In genomic region chr17:36961125-36961524, GRCm38 (mm10) we compare ENCODE assay signal across 35 mouse cellular contexts. TPM values are rescaled to one million over a fixed set of nuclear protein-coding genes. Genes with fewer than 3 reads are reported as not detected.
A peak's percentile ranks its signal among the peaks of the same experiment; 100 is the strongest.
DNase-seq lines count a peak whose midpoint lies in the region; ATAC-seq and TF ChIP-seq lines count a peak whose summit lies in the region.
"Had no signal": no experiment of that assay in that cellular context is flagged by ENCODE, and none has a peak within 500 bp of the region (broad histone marks: within the 10 kb centered on the region; RNA-seq: fewer than 3 reads in every experiment).

No protein-coding gene starts in this region.

- H3K9ac ChIP-seq in intestine, postnatal 0 days (ENCODE audit: low read depth, low read length) = no peak overlapping the region
- no peak overlapping the region for H3K9ac ChIP-seq in intestine, embryonic 15.5 days
- H3K9ac ChIP-seq in liver, postnatal 0 days (replicated peaks) = no peak overlapping the region
- H3K9ac ChIP-seq in liver, embryonic 12.5 days = no peak overlapping the region
- H3K9ac ChIP-seq in CH12.LX (ENCODE audit: insufficient read depth, low read depth) = no peak overlapping the region
- H3K9ac ChIP-seq: forebrain, embryonic 15.5 days; heart, embryonic 13.5 days; hindbrain, embryonic 15.5 days; liver, embryonic 15.5 days; lung, embryonic 15.5 days; midbrain, embryonic 15.5 days; neural tube, embryonic 12.5 days had no signal

- WGBS in intestine, postnatal 0 days = 48% methylated on average over 1 of the region's 1 CpGs
- WGBS in intestine, embryonic 15.5 days = 47% methylated on average over 1 of the region's 1 CpGs
- 54% methylated on average over 1 of the region's 1 CpGs for WGBS in liver, postnatal 0 days (ENCODE audit: insufficient replicate concordance)
- 57% methylated on average over 1 of the region's 1 CpGs for WGBS in liver, embryonic 12.5 days (ENCODE audit: insufficient replicate concordance)

- H3K4me2 ChIP-seq in intestine, postnatal 0 days (replicated peaks; ENCODE audit: low read depth) = no peak overlapping the region
- H3K4me2 ChIP-seq in intestine, embryonic 15.5 days (replicated peaks) = no peak overlapping the region
- no peak overlapping the region for H3K4me2 ChIP-seq in liver, postnatal 0 days (ENCODE audit: low read depth, low read length)
- no peak overlapping the region for H3K4me2 ChIP-seq in liver, embryonic 12.5 days
- H3K4me2 ChIP-seq in CH12.LX (ENCODE audit: insufficient read depth, low read depth, poor library complexity, severe bottlenecking) = no peak overlapping the region
- H3K4me2 ChIP-seq: forebrain, embryonic 15.5 days; heart, embryonic 13.5 days; hindbrain, embryonic 15.5 days; liver, embryonic 15.5 days; lung, embryonic 15.5 days; midbrain, embryonic 15.5 days; neural tube, embryonic 12.5 days had no signal

- H3K9me3 ChIP-seq in intestine, postnatal 0 days (ENCODE audit: control insufficient read depth) = no peaks in the 10 kb centered on the region
- no peaks in the 10 kb centered on the region for H3K9me3 ChIP-seq in intestine, embryonic 15.5 days
- no peaks in the 10 kb centered on the region for H3K9me3 ChIP-seq in liver, postnatal 0 days (ENCODE audit: low read length)
- no peaks in the 10 kb centered on the region for H3K9me3 ChIP-seq in liver, embryonic 12.5 days (replicated peaks)
- H3K9me3 ChIP-seq in CH12.LX (replicated peaks; ENCODE audit: low read length) = no peaks in the 10 kb centered on the region
- H3K9me3 ChIP-seq: forebrain, embryonic 15.5 days; heart, embryonic 13.5 days; hindbrain, embryonic 15.5 days; liver, embryonic 15.5 days; lung, embryonic 15.5 days; megakaryocyte, embryonic 14.5 days; midbrain, embryonic 15.5 days; neural tube, embryonic 12.5 days had no signal

- no peak for ATAC-seq in intestine, postnatal 0 days
- no peak for ATAC-seq in intestine, embryonic 15.5 days
- ATAC-seq in liver, postnatal 0 days = no peak
- ATAC-seq in liver, embryonic 12.5 days = no peak
- no peak for ATAC-seq in CD4-positive, CD25-positive, alpha-beta regulatory T cell, adult 4 months
- ATAC-seq: forebrain, embryonic 15.5 days; midbrain, embryonic 15.5 days had no signal

- in situ Hi-C loops in CH12.LX (cut with MboI; ENCODE audit: low pct_ligation_motif_present, low pct_unique_long_range_greater_than_20kb, low sequenced_read_pairs) = no loop called here

- TF ChIP-seq CTCF in intestine, postnatal 0 days (IDR thresholded peaks at IDR 0.05; ENCODE audit: low read depth) = peak; percentile 29
- 0 out of 2 replicates have a peak, but pooled peaks have one; percentile 11 for TF ChIP-seq CTCF in liver, postnatal 0 days (IDR thresholded peaks at IDR 0.05; ENCODE audit: low read depth)
- peak in 1 of 2 experiments; percentile 48; a peak in 2 of 4 replicates for TF ChIP-seq CTCF in CH12.LX (conservative IDR thresholded peaks at IDR 0.05 in 1 of 2, IDR thresholded peaks at IDR 0.05 in 1 of 2; ENCODE audit: low read depth in 2 of 2, low read length in 2 of 2)

- no peak for DNase-seq in liver, postnatal 0 days
- peak; percentile 56 for DNase-seq in 3T3-L1 (ENCODE audit: low read depth, low spot score)
- no peak for DNase-seq in CH12.LX (ENCODE audit: extremely low read depth)
- DNase-seq in embryo, embryonic 10 days (ENCODE audit: low spot score) = no peak
- DNase-seq: adrenal gland, adult 8-10 months; cerebellum, adult 2 months; cerebellum, postnatal 14 days; gastrocnemius, adult 2 months; gastrocnemius, postnatal 36 days; heart, adult 18-20 months; heart, postnatal 10 days; kidney, adult 8-10 months; kidney, postnatal 14 days; left cerebral cortex, postnatal 4 days; lung, postnatal 4 days; right cerebral cortex, postnatal 4 days had no signal

- no peak overlapping the region for H3K4me3 ChIP-seq in intestine, postnatal 0 days (ENCODE audit: low read depth, low read length)
- no peak overlapping the region for H3K4me3 ChIP-seq in intestine, embryonic 15.5 days (replicated peaks)
- H3K4me3 ChIP-seq in liver, postnatal 0 days (ENCODE audit: low read depth, low read length) = no peak overlapping the region
- H3K4me3 ChIP-seq in liver, embryonic 12.5 days = no peak overlapping the region
- no peak overlapping the region for H3K4me3 ChIP-seq in CH12.LX (replicated peaks in 1 of 3; ENCODE audit: low read depth in 2 of 3, low read length in 2 of 3, poor library complexity in 1 of 3)
- H3K4me3 ChIP-seq: forebrain, embryonic 15.5 days; gastrocnemius, adult 2 months; heart, embryonic 13.5 days; hindbrain, embryonic 15.5 days; liver, embryonic 15.5 days; lung, embryonic 15.5 days; megakaryocyte, embryonic 14.5 days; midbrain, embryonic 15.5 days; neural tube, embryonic 12.5 days had no signal

- no peak overlapping the region for H3K27ac ChIP-seq in intestine, postnatal 0 days (ENCODE audit: low read depth, low read length)
- H3K27ac ChIP-seq in intestine, embryonic 15.5 days = no peak overlapping the region
- no peak overlapping the region for H3K27ac ChIP-seq in liver, postnatal 0 days (ENCODE audit: low read depth)
- H3K27ac ChIP-seq in liver, embryonic 12.5 days = no peak overlapping the region
- H3K27ac ChIP-seq in CH12.LX (ENCODE audit: insufficient read depth, low read depth) = no peak overlapping the region
- H3K27ac ChIP-seq: forebrain, embryonic 15.5 days; gastrocnemius, adult 2 months; heart, embryonic 13.5 days; hindbrain, embryonic 15.5 days; liver, embryonic 15.5 days; lung, embryonic 15.5 days; midbrain, embryonic 15.5 days; neural tube, embryonic 12.5 days had no signal

- dilution Hi-C loops in CH12.LX (cut with MboI; ENCODE audit: extremely low pct_ligation_motif_present, extremely low pct_unique_long_range_greater_than_20kb, low sequenced_read_pairs) = no loop called here

- peaks cover 4% of the 10 kb centered on the region; the same call in 1 of the 2 replicates for H3K4me1 ChIP-seq in intestine, postnatal 0 days (replicated peaks; ENCODE audit: control insufficient read depth, insufficient read depth, low read length)
- peaks cover 10% of the 10 kb centered on the region for H3K4me1 ChIP-seq in intestine, embryonic 15.5 days (replicated peaks)
- H3K4me1 ChIP-seq in liver, postnatal 0 days (ENCODE audit: insufficient read depth) = peaks cover 13% of the 10 kb centered on the region
- peaks cover 16% of the 10 kb centered on the region for H3K4me1 ChIP-seq in liver, embryonic 12.5 days
- H3K4me1 ChIP-seq in CH12.LX (ENCODE audit: control insufficient read depth in 1 of 2, insufficient read depth in 2 of 2) = peaks cover 5 to 22% of the 10 kb centered on the region in 2 experiments; a peak in 3 of 4 replicates

- TF ChIP-seq EP300 in liver, postnatal 0 days (IDR thresholded peaks at IDR 0.05; ENCODE audit: low read depth) = no peak
- no peak for TF ChIP-seq EP300 in CH12.LX (IDR thresholded peaks at IDR 0.05; ENCODE audit: low read length)

- no peaks in the 10 kb centered on the region for H3K27me3 ChIP-seq in intestine, postnatal 0 days (replicated peaks; ENCODE audit: control insufficient read depth, insufficient read depth, low read length)
- no peaks in the 10 kb centered on the region for H3K27me3 ChIP-seq in intestine, embryonic 15.5 days (replicated peaks)
- H3K27me3 ChIP-seq in liver, postnatal 0 days (ENCODE audit: insufficient read depth, low read length) = no peaks in the 10 kb centered on the region
- no peaks in the 10 kb centered on the region for H3K27me3 ChIP-seq in liver, embryonic 12.5 days (replicated peaks)
- no peaks in the 10 kb centered on the region for H3K27me3 ChIP-seq in CH12.LX (replicated peaks)
- H3K27me3 ChIP-seq: forebrain, embryonic 15.5 days; heart, embryonic 13.5 days; hindbrain, embryonic 15.5 days; liver, embryonic 15.5 days; lung, embryonic 15.5 days; megakaryocyte, embryonic 14.5 days; midbrain, embryonic 15.5 days; neural tube, embryonic 12.5 days had no signal

- no peak for TF ChIP-seq POLR2A in CH12.LX (IDR thresholded peaks at IDR 0.05; ENCODE audit: low read depth, low read length)

- peaks cover 1% of the 10 kb centered on the region; the same call in 1 of the 2 replicates for H3K36me3 ChIP-seq in intestine, postnatal 0 days (ENCODE audit: control insufficient read depth, insufficient read depth)
- 0 out of 2 replicates have a peak, but pooled peaks cover under 1% of the 10 kb centered on the region for H3K36me3 ChIP-seq in intestine, embryonic 15.5 days
- peaks cover 5% of the 10 kb centered on the region; the same call in 1 of the 2 replicates for H3K36me3 ChIP-seq in liver, postnatal 0 days (replicated peaks; ENCODE audit: insufficient read depth, low read length)
- H3K36me3 ChIP-seq in liver, embryonic 12.5 days = peaks cover 8% of the 10 kb centered on the region
- H3K36me3 ChIP-seq in CH12.LX (replicated peaks in 1 of 2; ENCODE audit: control insufficient read depth in 1 of 2, insufficient read depth in 1 of 2, low read length in 1 of 2) = peaks cover 7 to 27% of the 10 kb centered on the region in 2 experiments
- H3K36me3 ChIP-seq: neural tube, embryonic 12.5 days had no signal

- peak; percentile 4 for TF ChIP-seq RAD21 in CH12.LX (IDR thresholded peaks at IDR 0.05; ENCODE audit: low read depth, low read length)

- H3K79me2 ChIP-seq in CH12.LX (replicated peaks; ENCODE audit: control insufficient read depth, extremely low read depth, insufficient read depth, poor library complexity, severe bottlenecking) = peaks cover 16% of the 10 kb centered on the region

RNA-seq across cellular contexts. Expression of gene Znrd1as, which starts 2.7 kb away (rescaled TPM):
- polyA plus RNA-seq in intestine, postnatal 0 days (2015; fragmentation: Nextera tagmentation; extraction: Ambion mirVana) = 5.6 and 6.4 TPM in 2 replicates
- polyA plus RNA-seq in intestine, embryonic 15.5 days (2015; fragmentation: Nextera tagmentation; extraction: Ambion mirVana) = 6.3 TPM in 2 replicates
- polyA plus RNA-seq in liver, postnatal 0 days (2015; fragmentation: Nextera tagmentation; extraction: Ambion mirVana) = 4.1 and 5.6 TPM in 2 replicates
- polyA plus RNA-seq in liver, embryonic 12.5 days (2016; fragmentation: Nextera tagmentation; extraction: Ambion mirVana) = 3.9 and 5.2 TPM in 2 replicates
- 8.1 and 8.6 TPM in 2 replicates for total RNA-seq in CH12.LX (2012; rRNA removed)
- total RNA-seq in CH12.LX (2014; rRNA removed) = 8.5 and 8.6 TPM in 2 replicates
- polyA plus RNA-seq in CH12.LX (2012; ENCODE audit: insufficient read length, low read depth) = 9.3 and 13.0 TPM in 2 replicates
- polyA plus RNA-seq in CD4-positive, CD25-positive, alpha-beta regulatory T cell, adult 4 months (2017; shearing (Covaris generic)) = 1 to 10 TPM; 5.5 to 8.2 TPM

RNA-seq across cellular contexts. Expression of gene Znrd1, which starts 2.8 kb away (rescaled TPM):
- polyA plus RNA-seq in intestine, postnatal 0 days (2015; fragmentation: Nextera tagmentation; extraction: Ambion mirVana) = 59.1 and 60.1 TPM in 2 replicates
- polyA plus RNA-seq in intestine, embryonic 15.5 days (2015; fragmentation: Nextera tagmentation; extraction: Ambion mirVana) = 69.5 and 76.3 TPM in 2 replicates
- polyA plus RNA-seq in liver, postnatal 0 days (2015; fragmentation: Nextera tagmentation; extraction: Ambion mirVana) = 19.3 and 23.7 TPM in 2 replicates
- polyA plus RNA-seq in liver, embryonic 12.5 days (2016; fragmentation: Nextera tagmentation; extraction: Ambion mirVana) = 32.7 and 33.5 TPM in 2 replicates
- 66.9 and 80.3 TPM in 2 replicates for total RNA-seq in CH12.LX (2012; rRNA removed)
- total RNA-seq in CH12.LX (2014; rRNA removed) = 66.8 and 67.3 TPM in 2 replicates
- 74.5 and 98.1 TPM in 2 replicates for polyA plus RNA-seq in CH12.LX (2012; ENCODE audit: insufficient read length, low read depth)
- polyA plus RNA-seq in CD4-positive, CD25-positive, alpha-beta regulatory T cell, adult 4 months (2017; shearing (Covaris generic)) = 10 to 100 TPM; 67.9 to 82.1 TPM

RNA-seq across cellular contexts. Expression of gene Ppp1r11, which starts 9.6 kb away (rescaled TPM):
- 91.6 and 96.1 TPM in 2 replicates for polyA plus RNA-seq in intestine, postnatal 0 days (2015; fragmentation: Nextera tagmentation; extraction: Ambion mirVana)
- 95.4 and 99.5 TPM in 2 replicates for polyA plus RNA-seq in intestine, embryonic 15.5 days (2015; fragmentation: Nextera tagmentation; extraction: Ambion mirVana)
- polyA plus RNA-seq in liver, postnatal 0 days (2015; fragmentation: Nextera tagmentation; extraction: Ambion mirVana) = 39.9 and 41.7 TPM in 2 replicates
- polyA plus RNA-seq in liver, embryonic 12.5 days (2016; fragmentation: Nextera tagmentation; extraction: Ambion mirVana) = 44.5 and 47.3 TPM in 2 replicates
- total RNA-seq in CH12.LX (2012; rRNA removed) (208 and 209 TPM in 2 replicates), CH12.LX (2014; rRNA removed) (120 and 128 TPM in 2 replicates)
- polyA plus RNA-seq in CH12.LX (2012; ENCODE audit: insufficient read length, low read depth) = 238 and 276 TPM in 2 replicates
- 100 to 1,000 TPM; 196 to 201 TPM for polyA plus RNA-seq in CD4-positive, CD25-positive, alpha-beta regulatory T cell, adult 4 months (2017; shearing (Covaris generic))

RNA-seq across cellular contexts. Expression of gene Rnf39, which starts 18.4 kb away (rescaled TPM):
- polyA plus RNA-seq in intestine, postnatal 0 days (2015; fragmentation: Nextera tagmentation; extraction: Ambion mirVana) = 1.7 and 2.2 TPM in 2 replicates
- 1.7 and 1.8 TPM in 2 replicates for polyA plus RNA-seq in intestine, embryonic 15.5 days (2015; fragmentation: Nextera tagmentation; extraction: Ambion mirVana)
- 0.11 TPM in 1 of 2 replicates, not detected in the other for polyA plus RNA-seq in liver, postnatal 0 days (2015; fragmentation: Nextera tagmentation; extraction: Ambion mirVana)
- not detected in 2 replicates for polyA plus RNA-seq in liver, embryonic 12.5 days (2016; fragmentation: Nextera tagmentation; extraction: Ambion mirVana)
- total RNA-seq in CH12.LX (2012; rRNA removed) (not detected in 2 replicates), CH12.LX (2014; rRNA removed) (not detected in 2 replicates)
- polyA plus RNA-seq in CH12.LX (2012; ENCODE audit: insufficient read length, low read depth) = 0.40 TPM in 1 of 2 replicates, not detected in the other
- polyA plus RNA-seq in CD4-positive, CD25-positive, alpha-beta regulatory T cell, adult 4 months (2017; shearing (Covaris generic)) = not detected
- total RNA-seq: gastrocnemius, postnatal 36 days; hematopoietic stem cell, adult 5-6 weeks had no signal

RNA-seq across cellular contexts. Expression of gene 2410137M14Rik, which starts 19.9 kb away (rescaled TPM):
- polyA plus RNA-seq in intestine, postnatal 0 days (2015; fragmentation: Nextera tagmentation; extraction: Ambion mirVana) = not detected in 2 replicates
- polyA plus RNA-seq in intestine, embryonic 15.5 days (2015; fragmentation: Nextera tagmentation; extraction: Ambion mirVana) = not detected in 2 replicates
- not detected in 2 replicates for polyA plus RNA-seq in liver, postnatal 0 days (2015; fragmentation: Nextera tagmentation; extraction: Ambion mirVana)
- not detected in 2 replicates for polyA plus RNA-seq in liver, embryonic 12.5 days (2016; fragmentation: Nextera tagmentation; extraction: Ambion mirVana)
- total RNA-seq in CH12.LX (2012; rRNA removed) (not detected in 2 replicates), CH12.LX (2014; rRNA removed) (0.31 TPM in 1 of 2 replicates, not detected in the other)
- 0.40 TPM in 1 of 2 replicates, not detected in the other for polyA plus RNA-seq in CH12.LX (2012; ENCODE audit: insufficient read length, low read depth)
- polyA plus RNA-seq in CD4-positive, CD25-positive, alpha-beta regulatory T cell, adult 4 months (2017; shearing (Covaris generic)) = not detected
- total RNA-seq: adrenal gland, adult 8-10 months; adrenal gland, postnatal 4 days; gastrocnemius, postnatal 36 days; heart, postnatal 10 days; hematopoietic stem cell, adult 5-6 weeks; layer of hippocampus, postnatal 14 days had no signal
- polyA plus RNA-seq: C2C12; embryonic facial prominence, embryonic 11.5 days; forebrain, embryonic 15.5 days; heart, embryonic 13.5 days; intestine, embryonic 14.5 days; liver, embryonic 15.5 days; lung, embryonic 15.5 days; neural tube, embryonic 12.5 days; spleen, adult 2 months had no signal
